Mouse (Mus musculus) intestine, postnatal 0 days (tissue): Measurements from ENCODE around the gene Hist1h2bl. TPM values are rescaled to one million over a fixed set of nuclear protein-coding genes. Genes with fewer than 3 reads are reported as not detected.
"Not testable (repeated sequence)": the region's sequence is repeated elsewhere in the genome, so short reads cannot be mapped to it uniquely, and the experiment has no call there.

Source experiments
- ATAC-seq: fragments of 200-750 bp; cut with Nextera tagmentation; 2 replicates; pipeline ENCODE4 v1.8.0; 2017; ENCODE audit warnings: mild to moderate bottlenecking, moderate TSS enrichment, moderate library complexity
- H3K27ac ChIP-seq: fragments of 300-500 bp; sonication (generic); 2 replicates; pipeline ENCODE4 v1.5.1; 2014; ENCODE audit warnings: mild to moderate bottlenecking, low read depth, low read length, moderate library complexity
- H3K27me3 ChIP-seq: fragments of 300-500 bp; sonication (generic); replicated peaks from 2 replicates; pipeline ENCODE4 v1.6.1; 2014; ENCODE audit warnings: low read length, mixed read lengths; ENCODE audit not compliant: control insufficient read depth, insufficient read depth
- H3K36me3 ChIP-seq: fragments of 300-500 bp; sonication (generic); 2 replicates; pipeline ENCODE4 v1.6.1; 2014; ENCODE audit warnings: mild to moderate bottlenecking, moderate library complexity; ENCODE audit not compliant: control insufficient read depth, insufficient read depth
- H3K4me1 ChIP-seq: fragments of 300-500 bp; sonication (generic); replicated peaks from 2 replicates; pipeline ENCODE4 v1.6.1; 2014; ENCODE audit warnings: antibody characterized with exemption, low read length, mixed read lengths; ENCODE audit not compliant: control insufficient read depth, insufficient read depth
- H3K4me2 ChIP-seq: fragments of 300-500 bp; sonication (generic); replicated peaks from 2 replicates; pipeline ENCODE4 v1.6.1; 2014; ENCODE audit warnings: low read depth, mild to moderate bottlenecking, moderate library complexity
- H3K4me3 ChIP-seq: fragments of 300-500 bp; sonication (generic); 2 replicates; pipeline ENCODE4 v1.5.1; 2014; ENCODE audit warnings: low read depth, low read length
- H3K9ac ChIP-seq: fragments of 300-500 bp; sonication (generic); 2 replicates; pipeline ENCODE4 v1.6.1; 2014; ENCODE audit warnings: mild to moderate bottlenecking, low read depth, low read length
- H3K9me3 ChIP-seq: fragments of 300-500 bp; sonication (generic); 2 replicates; pipeline ENCODE4 v1.6.1; 2016; ENCODE audit warnings: mixed run types; ENCODE audit not compliant: control insufficient read depth
- CTCF ChIP-seq: sonication (generic); IDR thresholded peaks from 2 replicates; pipeline ENCODE4 v1.5.1; 2016; ENCODE audit warnings: low read depth, mild to moderate bottlenecking, control low read depth, antibody characterized with exemption, moderate library complexity
- WGBS: fragments of 180-500 bp; shearing (Covaris S2); extraction: QIAGEN DNeasy Blood & Tissue Kit; methylation state at CpG from one replicate; pipeline ENCODE4 v1.1.7; 2014; 5-methylcytosine and 5-hydroxymethylcytosine counted together
- polyA plus RNA-seq: library from polyadenylated mRNA; unstranded; fragments of >200 nt; fragmentation: Nextera tagmentation; extraction: Ambion mirVana; gene quantifications from 2 replicates; pipeline ENCODE4 v1.2.1, GENCODE M21; 2015

The Hist1h2bl gene
- polyA plus RNA-seq, 1 experiment from 2014 or later: not detected

DNA sequence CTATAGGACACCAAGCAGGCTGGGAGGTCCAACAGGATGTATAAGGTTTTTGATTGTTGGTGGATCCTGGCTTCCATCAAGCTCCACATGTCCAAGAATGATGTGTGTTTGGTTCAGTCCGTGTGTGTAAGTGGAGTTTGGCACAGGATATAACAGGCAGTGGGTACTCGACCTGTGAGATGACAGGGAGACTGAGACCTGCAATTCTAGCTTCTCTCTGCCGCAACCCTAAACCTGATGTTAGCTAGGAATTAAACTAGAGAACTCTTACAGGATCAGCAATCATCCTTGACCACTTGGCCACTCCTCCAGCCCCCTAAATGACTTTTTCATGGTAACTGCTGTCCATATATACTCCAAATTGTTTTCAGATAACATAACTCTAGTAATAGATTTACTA is 36.4 kb upstream of the Hist1h2bl start:
- Histone ChIP-seq H3K4me1 (no peaks in the 10 kb centered on the region), H3K36me3 (no peaks in the 10 kb centered on the region), H3K27me3 (no peaks in the 10 kb centered on the region), H3K27ac (no peak overlapping the region), H3K4me3 (no peak overlapping the region), H3K4me2 (no peak overlapping the region), H3K9me3 (no peaks in the 10 kb centered on the region), H3K9ac (no peak overlapping the region)
- 41% methylated on average over 3 of the region's 3 CpGs for WGBS
- TF ChIP-seq CTCF: no peak
- no peak for ATAC-seq

DNA sequence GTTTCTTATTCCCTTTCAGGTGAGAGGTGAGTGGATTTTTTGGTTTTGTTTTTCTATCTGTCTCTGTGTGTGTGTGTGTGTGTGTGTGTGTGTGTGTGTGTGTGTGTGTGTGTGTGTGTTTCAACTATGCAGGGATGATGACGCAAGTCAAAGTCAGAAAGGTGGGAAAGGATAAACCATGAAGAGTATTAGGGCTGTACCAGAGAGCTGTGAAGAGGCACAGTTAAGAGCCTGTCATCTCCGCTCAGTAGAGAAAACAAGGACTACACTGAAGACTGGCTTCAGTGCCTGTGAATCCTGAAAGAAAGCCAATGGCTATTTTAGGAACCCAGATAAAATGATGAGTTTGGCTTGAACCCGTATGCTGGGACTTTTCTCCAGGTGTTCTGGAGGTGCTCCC is 35.9 kb upstream of the Hist1h2bl start:
- WGBS: 76% methylated on average over 3 of the region's 3 CpGs
- Histone ChIP-seq H3K27ac (no peak overlapping the region), H3K27me3 (no peaks in the 10 kb centered on the region), H3K4me2 (no peak overlapping the region), H3K4me1 (no peaks in the 10 kb centered on the region), H3K4me3 (no peak overlapping the region), H3K36me3 (no peaks in the 10 kb centered on the region), H3K9me3 (no peaks in the 10 kb centered on the region), H3K9ac (no peak overlapping the region)
- TF ChIP-seq CTCF: no peak
- ATAC-seq: no peak

- Histone ChIP-seq H3K4me3 (no peak overlapping the region), H3K4me1 (no peaks in the 10 kb centered on the region), H3K27me3 (no peaks in the 10 kb centered on the region), H3K36me3 (no peaks in the 10 kb centered on the region), H3K4me2 (no peak overlapping the region), H3K9me3 (no peaks in the 10 kb centered on the region), H3K27ac (no peak overlapping the region), H3K9ac (no peak overlapping the region)
- no peak for ATAC-seq
- no peak for TF ChIP-seq CTCF
Measured at GRCm38 (mm10) chr13:21751417-21751816, 35.5 kb upstream of the Hist1h2bl start.

GRCm38 (mm10) chr13:21750159-21751017 is 34.4 kb upstream of the Hist1h2bl start, which contains the start of gene Hist1h4k:
Gene Hist1h4k (minus strand): TSS chr13:21750505.
- under 1% methylated on average over 41 of the region's 56 CpGs for WGBS
- peak within 1 kb of the TSS; percentile 76 for H3K4me2 ChIP-seq
- H3K27me3 ChIP-seq, H3K9me3 ChIP-seq, H3K4me1 ChIP-seq, H3K36me3 ChIP-seq: not testable (repeated sequence)
- H3K27ac ChIP-seq: 0 out of 2 replicates have a peak within 1 kb of the TSS, but pooled peaks have one; percentile 28
- peak within 1 kb of the TSS; percentile 46 for H3K4me3 ChIP-seq
- peak within 1 kb of the TSS; percentile 23 for H3K9ac ChIP-seq
- ATAC-seq: peak; percentile 66

GRCm38 (mm10) chr13:21749387-21750158 is 33.6 kb upstream of the Hist1h2bl start:
- Histone ChIP-seq H3K4me1 (no peaks in the 10 kb centered on the region), H3K27me3 (no peaks in the 10 kb centered on the region), H3K27ac (0 out of 2 replicates have a peak overlapping the region, but pooled peaks have one; percentile 28), H3K36me3 (no peaks in the 10 kb centered on the region), H3K9me3 (no peaks in the 10 kb centered on the region), H3K9ac (peak overlapping the region; percentile 23), H3K4me3 (peak overlapping the region; percentile 46), H3K4me2 (peak overlapping the region; percentile 76)
- TF ChIP-seq CTCF: no peak
- 3% methylated on average over 5 of the region's 5 CpGs for WGBS
- no peak for ATAC-seq

GRCm38 (mm10) chr13:21745006-21745405 is 29.1 kb upstream of the Hist1h2bl start:
- Histone ChIP-seq H3K9me3 (no peaks in the 10 kb centered on the region), H3K9ac (no peak overlapping the region), H3K27me3 (no peaks in the 10 kb centered on the region), H3K4me1 (no peaks in the 10 kb centered on the region), H3K4me2 (no peak overlapping the region), H3K4me3 (no peak overlapping the region), H3K27ac (no peak overlapping the region), H3K36me3 (no peaks in the 10 kb centered on the region)
- no peak for ATAC-seq
- TF ChIP-seq CTCF: no peak
- WGBS: 31% methylated on average over 1 of the region's 1 CpGs

DNA sequence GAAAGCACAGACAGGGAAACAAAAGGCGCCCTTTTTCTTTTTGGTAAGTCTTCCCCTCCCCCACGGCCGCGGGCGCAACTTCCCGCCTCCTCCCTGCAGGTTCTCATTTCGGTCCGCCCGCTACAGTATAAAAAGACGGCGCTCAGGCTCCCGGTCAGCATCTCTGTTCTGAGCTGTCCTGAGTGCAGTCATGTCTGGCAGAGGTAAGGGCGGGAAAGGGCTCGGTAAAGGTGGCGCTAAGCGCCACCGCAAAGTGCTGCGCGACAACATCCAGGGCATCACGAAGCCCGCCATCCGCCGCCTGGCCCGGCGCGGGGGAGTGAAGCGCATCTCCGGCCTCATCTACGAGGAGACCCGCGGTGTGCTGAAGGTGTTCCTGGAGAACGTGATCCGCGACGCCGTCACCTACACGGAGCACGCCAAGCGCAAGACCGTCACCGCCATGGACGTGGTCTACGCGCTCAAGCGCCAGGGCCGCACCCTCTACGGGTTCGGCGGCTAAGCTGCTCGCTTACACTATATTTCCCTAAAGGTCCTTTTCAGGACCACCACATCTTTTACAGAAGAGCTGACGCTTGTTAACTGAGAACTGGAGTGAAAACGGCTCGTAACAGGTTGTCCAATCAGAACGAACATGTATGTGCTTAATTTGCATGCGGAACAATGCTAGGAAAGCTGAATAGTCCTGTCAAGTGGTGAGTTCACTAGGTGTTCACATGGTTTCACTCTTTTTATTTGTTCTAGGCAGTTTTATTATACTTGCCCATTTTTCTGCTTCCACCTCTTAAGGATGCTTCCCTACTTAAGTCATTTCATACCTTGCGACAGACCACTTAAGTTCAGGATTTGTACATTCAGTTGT is 19.2 kb upstream of the Hist1h2bl start, which contains the start of gene Hist1h4j:
Gene Hist1h4j (plus strand): TSS at position 159 of the 862 bp plus-strand sequence.
- Histone ChIP-seq H3K4me2 (peak within 1 kb of the TSS; percentile 71), H3K27ac (peak within 1 kb of the TSS; percentile 68), H3K4me3 (peak within 1 kb of the TSS; percentile 32), H3K9ac (peak within 1 kb of the TSS; percentile 42)
- ATAC-seq: peak; percentile 84
- WGBS: under 1% methylated on average over 44 of the region's 56 CpGs
- not testable (repeated sequence) for H3K27me3 ChIP-seq, H3K9me3 ChIP-seq, H3K4me1 ChIP-seq, H3K36me3 ChIP-seq
